Mouse (Mus musculus): ENCODE measurements around the gene Btbd35f18. TPM values are rescaled to one million over a fixed set of nuclear protein-coding genes. Genes with fewer than 3 reads are reported as not detected.
"Not testable (repeated sequence)": the region's sequence is repeated elsewhere in the genome, so short reads cannot be mapped to it uniquely, and the experiment has no call there.

The Btbd35f18 gene
- not detected for total RNA-seq (2021)
- long read RNA-seq, experiment 1: 0 reads
- long read RNA-seq, experiment 2: 0 reads

GRCm38 (mm10) chrX:3699933-3700332, at the start of gene Btbd35f18:
Btbd35f18 (plus strand) TSS chrX:3700233.
- DNase-seq (ENCODE audit: low spot score in 2 of 2); H3K27ac ChIP-seq; H3K4me3 ChIP-seq: not testable (repeated sequence)

Other genes starting within 250 kb of the Btbd35f18 start
- gene Btbd35f10, start 52.7 kb downstream of the Btbd35f18 start, total RNA-seq (2021): not detected